Mouse (Mus musculus): ENCODE results near the gene Mocs2.

Gene Mocs2

GRCm38 (mm10) chr13:114817751-114818360 lies at the start of gene Mocs2:
TSS of gene Mocs2 (plus strand) at chr13:114818236.
- TF ChIP-seq CTCF (conservative IDR thresholded peaks at IDR 0.05; ENCODE audit: low read length) (no peak), POU5F1 (IDR thresholded peaks at IDR 0.05; ENCODE audit: borderline replicate concordance, low read length) (no peak), NANOG (IDR thresholded peaks at IDR 0.05; ENCODE audit: borderline replicate concordance, low read length) (no peak)
- Histone ChIP-seq H3K4me1 (replicated peaks; ENCODE audit: low read depth, low read length) (peaks cover 17% of the 10 kb centered on the region), H3K36me3 (ENCODE audit: insufficient read depth, low read length) (peaks cover 11% of the 10 kb centered on the region), H3K4me3 (replicated peaks; ENCODE audit: low read length) (peak within 1 kb of the TSS; percentile 83), H3K9me3 (ENCODE audit: low read length) (peaks cover 11% of the 10 kb centered on the region), H3K27me3 (ENCODE audit: insufficient read depth, low read length) (no peaks in the 10 kb centered on the region)

GRCm38 (mm10) chr13:114791511-114791910 lies 26.5 kb upstream of the Mocs2 start:
- Histone ChIP-seq H3K9me3 (ENCODE audit: low read length) (no peaks in the 10 kb centered on the region), H3K36me3 (ENCODE audit: insufficient read depth, low read length) (no peaks in the 10 kb centered on the region), H3K4me1 (replicated peaks; ENCODE audit: low read depth, low read length) (no peaks in the 10 kb centered on the region), H3K27me3 (ENCODE audit: insufficient read depth, low read length) (no peaks in the 10 kb centered on the region), H3K4me3 (replicated peaks; ENCODE audit: low read length) (no peak overlapping the region)
- TF ChIP-seq NANOG (IDR thresholded peaks at IDR 0.05; ENCODE audit: borderline replicate concordance, low read length) (no peak), CTCF (conservative IDR thresholded peaks at IDR 0.05; ENCODE audit: low read length) (peak; percentile 22; the same call in 1 of the 2 replicates), POU5F1 (IDR thresholded peaks at IDR 0.05; ENCODE audit: borderline replicate concordance, low read length) (no peak)

- TF ChIP-seq POU5F1 (IDR thresholded peaks at IDR 0.05; ENCODE audit: borderline replicate concordance, low read length) (no peak), CTCF (conservative IDR thresholded peaks at IDR 0.05; ENCODE audit: low read length) (peak; percentile 65)
- no peak overlapping the region for H3K4me3 ChIP-seq (replicated peaks; ENCODE audit: low read length)
- H3K36me3 ChIP-seq (ENCODE audit: insufficient read depth, low read length) = no peaks in the 10 kb centered on the region
- H3K4me1 ChIP-seq (replicated peaks; ENCODE audit: low read depth, low read length) = no peaks in the 10 kb centered on the region
- no peaks in the 10 kb centered on the region for H3K27me3 ChIP-seq (ENCODE audit: insufficient read depth, low read length)
- H3K9me3 ChIP-seq (ENCODE audit: low read length) = no peaks in the 10 kb centered on the region; the same call in 1 of the 2 replicates
Measured at GRCm38 (mm10) chr13:114793250-114794030, 24.6 kb upstream of the Mocs2 start.

- Histone ChIP-seq H3K36me3 (ENCODE audit: insufficient read depth, low read length) (no peaks in the 10 kb centered on the region), H3K4me3 (replicated peaks; ENCODE audit: low read length) (no peak overlapping the region), H3K27me3 (ENCODE audit: insufficient read depth, low read length) (no peaks in the 10 kb centered on the region), H3K9me3 (ENCODE audit: low read length) (no peaks in the 10 kb centered on the region; the same call in 1 of the 2 replicates), H3K4me1 (replicated peaks; ENCODE audit: low read depth, low read length) (no peaks in the 10 kb centered on the region)
- TF ChIP-seq NANOG (IDR thresholded peaks at IDR 0.05; ENCODE audit: borderline replicate concordance, low read length) = no peak
Measured at GRCm38 (mm10) chr13:114801857-114802256, 16.2 kb upstream of the Mocs2 start.

- no peaks in the 10 kb centered on the region for H3K4me1 ChIP-seq (replicated peaks; ENCODE audit: low read depth, low read length)
- TF ChIP-seq POU5F1 (IDR thresholded peaks at IDR 0.05; ENCODE audit: borderline replicate concordance, low read length) (no peak), NANOG (IDR thresholded peaks at IDR 0.05; ENCODE audit: borderline replicate concordance, low read length) (no peak), CTCF (conservative IDR thresholded peaks at IDR 0.05; ENCODE audit: low read length) (no peak)
- no peaks in the 10 kb centered on the region for H3K36me3 ChIP-seq (ENCODE audit: insufficient read depth, low read length)
- H3K9me3 ChIP-seq (ENCODE audit: low read length) = no peaks in the 10 kb centered on the region
- no peak overlapping the region for H3K4me3 ChIP-seq (replicated peaks; ENCODE audit: low read length)
- H3K27me3 ChIP-seq (ENCODE audit: insufficient read depth, low read length) = no peaks in the 10 kb centered on the region
Measured at GRCm38 (mm10) chr13:114802971-114803370, 15.1 kb upstream of the Mocs2 start.

- H3K4me1 ChIP-seq (replicated peaks; ENCODE audit: low read depth, low read length) = no peaks in the 10 kb centered on the region
- H3K36me3 ChIP-seq (ENCODE audit: insufficient read depth, low read length) = no peaks in the 10 kb centered on the region
- peaks cover 13% of the 10 kb centered on the region for H3K9me3 ChIP-seq (ENCODE audit: low read length)
- no peaks in the 10 kb centered on the region for H3K27me3 ChIP-seq (ENCODE audit: insufficient read depth, low read length)
- no peak overlapping the region for H3K4me3 ChIP-seq (replicated peaks; ENCODE audit: low read length)
- TF ChIP-seq CTCF (conservative IDR thresholded peaks at IDR 0.05; ENCODE audit: low read length) (no peak), NANOG (IDR thresholded peaks at IDR 0.05; ENCODE audit: borderline replicate concordance, low read length) (no peak), POU5F1 (IDR thresholded peaks at IDR 0.05; ENCODE audit: borderline replicate concordance, low read length) (no peak)
Measured at GRCm38 (mm10) chr13:114809624-114810210, 8.3 kb upstream of the Mocs2 start.

- peaks cover 12% of the 10 kb centered on the region for H3K36me3 ChIP-seq (ENCODE audit: insufficient read depth, low read length)
- H3K27me3 ChIP-seq (ENCODE audit: insufficient read depth, low read length) = no peaks in the 10 kb centered on the region
- H3K9me3 ChIP-seq (ENCODE audit: low read length) = peaks cover 6% of the 10 kb centered on the region
- H3K4me1 ChIP-seq (replicated peaks; ENCODE audit: low read depth, low read length) = peaks cover 17% of the 10 kb centered on the region
- peak overlapping the region; percentile 83 for H3K4me3 ChIP-seq (replicated peaks; ENCODE audit: low read length)
- TF ChIP-seq NANOG (IDR thresholded peaks at IDR 0.05; ENCODE audit: borderline replicate concordance, low read length) (no peak), POU5F1 (IDR thresholded peaks at IDR 0.05; ENCODE audit: borderline replicate concordance, low read length) (no peak), CTCF (conservative IDR thresholded peaks at IDR 0.05; ENCODE audit: low read length) (no peak)
Measured at GRCm38 (mm10) chr13:114818513-114818912, 477 bp downstream of the Mocs2 start.

- Histone ChIP-seq H3K27me3 (ENCODE audit: insufficient read depth, low read length) (no peaks in the 10 kb centered on the region), H3K9me3 (ENCODE audit: low read length) (no peaks in the 10 kb centered on the region), H3K36me3 (ENCODE audit: insufficient read depth, low read length) (peaks cover 41% of the 10 kb centered on the region), H3K4me1 (replicated peaks; ENCODE audit: low read depth, low read length) (peaks cover 17% of the 10 kb centered on the region; the same call in 1 of the 2 replicates), H3K4me3 (replicated peaks; ENCODE audit: low read length) (no peak overlapping the region)
- TF ChIP-seq NANOG (IDR thresholded peaks at IDR 0.05; ENCODE audit: borderline replicate concordance, low read length) (no peak), POU5F1 (IDR thresholded peaks at IDR 0.05; ENCODE audit: borderline replicate concordance, low read length) (no peak), CTCF (conservative IDR thresholded peaks at IDR 0.05; ENCODE audit: low read length) (no peak)
Measured at GRCm38 (mm10) chr13:114822871-114823270, 4.8 kb downstream of the Mocs2 start.
